Mouse (Mus musculus) B cell, adult 2 months (primary cell): ENCODE results near the gene Prkg2.

Experiments
- DNase-seq, 2 experiments: peaks; one replicate each; pipeline ENCODE4 v3.0.0; 2022

Prkg2 gene

GRCm38 (mm10) chr5:98897946-98898345 is 139.2 kb downstream of the Prkg2 start:
- DNase-seq: no peak

DNA sequence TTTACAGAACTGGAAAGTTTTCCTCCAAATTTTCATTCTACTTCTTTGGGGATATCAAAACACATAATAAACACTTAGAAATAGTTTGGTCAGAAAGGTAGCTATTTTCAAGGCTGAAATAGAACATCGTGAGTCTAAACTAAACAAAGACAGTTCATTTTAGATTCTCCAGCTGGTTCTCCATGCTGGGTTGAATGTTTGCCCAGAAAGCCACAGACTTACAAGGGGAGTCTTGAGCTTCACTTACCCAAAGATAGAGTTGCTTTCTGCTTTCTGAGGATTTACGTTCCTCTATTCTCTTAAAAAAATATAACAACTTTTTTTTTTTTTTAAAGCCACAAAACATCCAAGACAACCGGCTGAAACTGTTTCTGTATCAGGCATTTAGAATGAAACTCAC is 142.9 kb downstream of the Prkg2 start:
- no peak for DNase-seq

DNA sequence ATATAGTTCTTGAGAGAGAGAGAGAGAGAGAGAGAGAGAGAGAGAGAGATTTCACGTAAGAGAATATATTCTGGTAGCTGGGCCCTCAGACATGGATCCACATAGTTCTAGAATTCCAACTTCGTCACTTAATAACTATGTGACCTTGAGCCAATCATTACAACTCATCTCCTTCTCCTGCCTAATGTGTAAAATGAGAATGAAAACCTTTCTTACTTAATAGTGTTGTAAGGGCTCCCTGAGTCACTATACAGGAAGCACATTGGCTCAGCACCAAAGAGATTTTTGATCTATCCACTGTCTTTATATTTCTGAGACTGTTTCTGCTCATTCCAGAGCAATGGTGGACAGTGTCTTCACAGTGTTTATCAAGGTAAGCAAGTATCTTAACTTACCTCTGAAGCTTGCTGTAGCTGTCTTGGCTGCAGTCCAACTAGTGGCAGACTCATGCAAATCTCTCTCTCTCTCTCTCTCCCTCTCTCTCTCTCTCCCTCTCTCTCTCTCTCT is 146.6 kb downstream of the Prkg2 start:
- DNase-seq: no peak

DNA sequence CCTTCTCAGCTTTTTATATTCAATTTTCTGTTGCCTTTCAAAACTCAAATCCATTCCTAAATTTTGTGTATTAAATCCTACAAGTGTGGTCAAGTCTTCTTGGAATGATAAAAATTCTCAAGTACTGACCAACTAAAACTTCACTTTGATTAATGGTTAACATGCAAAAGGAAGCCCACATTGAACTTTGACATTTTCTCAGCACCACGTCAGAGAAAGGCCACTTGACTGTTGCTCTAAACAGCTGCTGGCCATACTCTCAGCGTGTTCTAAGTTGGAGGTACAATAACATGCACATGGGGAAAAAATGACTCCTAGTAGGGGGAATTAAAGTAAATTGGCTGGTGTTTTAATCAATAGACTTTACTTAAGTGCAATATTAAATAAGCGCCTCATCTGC is 155.1 kb downstream of the Prkg2 start:
- no peak for DNase-seq
